Mouse (Mus musculus): ENCODE data around the gene Cenph.
"Not testable (repeated sequence)": the region's sequence is repeated elsewhere in the genome, so short reads cannot be mapped to it uniquely, and the experiment has no call there.

The Cenph gene

DNA sequence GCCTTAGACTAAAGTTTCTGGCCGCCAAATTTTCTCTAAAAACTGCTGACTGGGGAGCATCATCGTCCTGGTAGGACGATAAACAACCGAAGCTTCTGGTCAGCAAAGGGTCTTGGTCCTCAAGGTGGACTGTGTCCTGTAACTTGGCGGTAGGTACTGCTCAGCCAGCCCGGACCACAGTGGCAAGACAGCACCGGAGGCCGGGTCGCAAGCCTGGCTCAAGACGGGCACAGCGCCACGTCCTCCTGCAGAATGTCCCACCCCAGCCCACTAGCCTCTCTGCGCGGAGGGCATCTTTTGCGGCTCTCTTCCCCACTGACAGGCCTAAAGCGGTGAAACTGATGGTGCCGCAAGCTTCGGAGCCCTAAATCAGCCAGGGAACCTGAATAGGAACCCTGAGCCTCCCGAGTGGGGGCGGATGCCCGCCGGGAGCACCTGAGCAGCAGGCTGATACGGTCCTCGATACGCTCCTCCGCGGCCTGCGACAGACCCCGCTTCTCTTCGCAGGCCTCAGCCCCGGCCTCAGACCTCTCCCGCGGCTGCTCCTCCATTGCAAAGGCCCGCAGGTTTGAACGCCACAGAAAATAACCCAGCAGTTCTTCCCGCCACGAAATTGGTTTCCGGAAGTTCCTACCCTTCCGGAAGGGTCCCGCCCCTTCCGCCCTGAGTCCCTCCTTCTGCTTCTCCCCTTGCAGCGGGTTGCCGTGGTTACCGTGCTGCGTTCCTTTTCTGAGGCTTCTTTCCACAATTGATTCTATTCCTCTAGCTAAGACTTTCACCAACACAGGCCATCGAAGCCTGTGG lies at the start of gene Cenph:
Gene Cenph, minus strand, starts transcription at position 648 of the 804 bp plus-strand sequence.
- in situ Hi-C loops (cut with MboI), result no loop called here

DNA sequence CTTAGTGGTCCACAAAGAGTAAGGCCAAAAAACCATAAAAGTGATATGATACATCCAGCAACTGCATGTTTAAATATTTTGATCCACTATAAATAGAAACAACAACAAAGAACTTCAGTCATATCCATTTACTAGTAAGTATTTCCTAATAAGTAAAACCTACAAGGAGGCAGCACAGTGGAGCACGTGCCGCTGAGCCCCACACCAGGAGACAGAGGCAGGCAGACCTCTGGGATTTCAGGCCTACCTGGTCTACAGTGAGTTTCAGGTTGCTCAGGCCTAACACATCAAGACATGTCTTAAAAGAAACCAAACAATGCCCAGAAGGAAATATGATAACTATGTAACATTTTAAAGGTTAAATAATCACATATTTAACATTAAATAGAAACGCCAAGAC lies 49.2 kb upstream of the Cenph start:
- in situ Hi-C loops (cut with MboI), result no loop called here

DNA sequence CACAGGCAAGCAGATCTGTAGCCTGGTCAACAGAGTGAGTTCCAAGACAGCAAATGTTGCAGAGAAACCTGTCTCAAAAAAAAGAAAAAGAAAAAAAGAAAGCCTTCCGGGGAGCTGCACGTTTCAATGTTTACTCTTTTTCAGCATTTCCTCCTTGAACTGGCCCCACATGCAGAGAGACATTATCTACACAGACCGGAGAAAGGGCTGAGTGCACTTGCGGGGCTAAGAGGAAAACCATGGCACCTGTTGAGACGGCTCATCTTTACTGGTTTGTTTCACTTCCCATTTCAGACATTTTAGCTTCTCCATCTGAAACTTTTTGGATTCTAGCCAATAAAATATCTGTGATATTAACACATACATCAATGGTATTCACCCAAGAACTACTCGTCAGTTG lies 48.6 kb upstream of the Cenph start:
- in situ Hi-C loops (cut with MboI), result no loop called here

DNA sequence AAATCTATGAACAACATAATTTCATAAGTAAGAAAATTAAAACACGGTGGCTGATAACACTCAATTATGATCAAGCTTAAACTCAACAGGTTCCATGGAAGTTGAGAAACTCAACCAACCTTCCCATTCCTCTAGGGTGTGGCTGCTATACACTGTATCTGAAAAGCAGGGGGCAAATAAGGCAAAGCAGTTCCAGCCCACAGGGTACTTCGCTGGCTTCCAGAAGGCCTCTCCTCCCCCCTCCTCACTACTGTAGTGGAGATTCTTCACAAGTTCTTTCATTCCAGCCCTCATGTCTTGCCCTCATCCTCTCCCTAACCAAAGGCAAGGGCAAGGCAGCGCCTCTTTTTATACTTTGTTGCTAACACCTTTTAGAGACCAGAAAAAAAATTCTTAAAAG lies 48.2 kb upstream of the Cenph start:
- in situ Hi-C loops (cut with MboI), result no loop called here

DNA sequence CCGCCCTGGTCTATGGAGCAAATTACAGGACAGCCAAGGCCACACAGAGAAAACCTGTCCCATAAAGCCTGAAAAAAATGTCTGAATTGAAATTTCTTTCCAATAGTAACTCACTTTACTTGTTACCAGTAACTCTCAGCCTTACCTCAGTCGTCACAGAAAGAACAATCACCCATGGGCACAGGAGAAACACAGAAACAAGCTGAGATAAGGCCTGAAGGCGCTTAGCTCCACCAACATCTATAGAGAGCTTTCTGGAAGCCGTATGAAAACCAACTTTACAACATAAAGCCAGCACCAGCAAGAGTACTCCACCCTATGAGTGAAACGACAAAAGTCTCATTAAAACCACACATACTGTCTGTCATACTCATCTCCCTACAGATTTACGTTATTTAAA lies 38.8 kb upstream of the Cenph start:
- in situ Hi-C loops (cut with MboI), result no loop called here

DNA sequence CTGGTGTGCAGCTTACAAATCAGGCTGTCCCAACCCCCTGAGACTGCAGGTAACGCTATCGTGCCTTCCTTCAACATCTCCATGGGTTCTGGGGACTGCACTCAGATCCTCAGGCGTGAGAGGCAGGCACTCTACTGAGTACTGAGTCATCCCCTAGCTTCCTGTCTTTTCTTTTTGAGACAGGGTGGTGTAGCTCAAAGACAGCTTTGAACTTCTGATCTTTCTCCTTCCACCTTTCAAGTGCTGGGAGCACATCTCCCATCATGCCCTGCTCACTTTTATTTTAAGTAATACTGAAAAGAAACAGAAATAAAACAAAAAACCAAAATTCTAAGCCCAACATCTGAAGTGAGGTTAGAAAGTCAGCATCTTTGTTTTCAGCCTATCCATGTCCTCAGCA lies 30.1 kb upstream of the Cenph start:
- in situ Hi-C loops (cut with MboI), result no loop called here

DNA sequence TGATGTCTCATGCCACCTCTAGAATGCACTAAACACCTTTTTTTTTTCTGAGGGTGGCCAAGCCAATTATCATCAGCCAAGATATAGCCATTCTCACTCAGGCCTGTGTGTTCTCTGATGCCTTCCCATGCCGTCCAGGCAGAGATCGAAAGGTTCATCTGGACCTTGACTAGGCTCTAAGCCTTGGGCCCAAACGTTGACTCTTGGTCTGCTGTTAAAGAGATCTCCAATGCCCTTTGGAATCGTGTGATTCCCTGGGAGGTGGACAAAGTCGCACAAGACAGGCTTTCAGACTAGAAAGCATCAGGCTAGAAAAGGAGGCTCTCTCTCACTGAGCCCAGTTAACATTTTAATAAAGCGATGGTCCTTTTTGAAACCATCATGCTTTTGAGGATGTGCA lies 21.5 kb upstream of the Cenph start:
- in situ Hi-C loops (cut with MboI), result no loop called here

DNA sequence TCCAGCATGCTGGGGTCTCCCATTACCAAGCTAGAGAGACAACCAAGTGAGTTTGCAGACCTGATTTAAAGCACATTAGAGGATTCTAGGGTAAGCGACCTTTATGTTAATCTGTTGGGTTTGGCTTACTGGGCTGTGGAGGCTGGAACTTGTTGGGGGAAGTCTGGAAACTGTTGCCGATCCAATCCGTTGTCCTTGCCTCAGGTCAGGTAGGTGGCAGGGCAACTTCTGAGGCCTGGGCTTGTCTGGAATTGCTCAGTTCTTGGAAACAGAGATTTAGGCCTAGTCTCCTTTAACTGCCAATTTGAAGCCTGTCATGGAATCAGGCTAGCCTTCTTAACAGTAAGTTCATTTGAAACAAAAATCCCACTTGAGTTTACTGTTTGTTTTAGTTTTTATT lies 13.4 kb upstream of the Cenph start:
- in situ Hi-C loops (cut with MboI), result no loop called here

DNA sequence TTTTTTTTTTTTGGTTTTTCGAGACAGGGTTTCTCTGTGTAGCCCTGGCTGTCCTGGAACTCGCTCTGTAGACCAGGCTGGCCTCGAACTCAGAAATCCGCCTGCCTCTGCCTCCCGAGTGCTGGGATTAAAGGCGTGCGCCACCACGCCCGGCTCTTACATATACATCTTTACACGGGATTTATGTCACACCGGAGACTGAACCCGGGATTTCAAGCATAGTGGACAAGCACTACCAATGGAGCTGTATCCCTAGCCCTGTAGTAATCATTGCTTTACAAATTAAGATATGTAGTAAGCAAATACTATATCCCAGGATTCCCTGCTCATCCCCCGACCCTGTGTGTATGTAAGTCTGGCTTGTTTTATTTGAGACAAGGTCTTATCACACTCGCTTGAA lies 12.4 kb upstream of the Cenph start:
- in situ Hi-C loops (cut with MboI), result not testable (repeated sequence)

DNA sequence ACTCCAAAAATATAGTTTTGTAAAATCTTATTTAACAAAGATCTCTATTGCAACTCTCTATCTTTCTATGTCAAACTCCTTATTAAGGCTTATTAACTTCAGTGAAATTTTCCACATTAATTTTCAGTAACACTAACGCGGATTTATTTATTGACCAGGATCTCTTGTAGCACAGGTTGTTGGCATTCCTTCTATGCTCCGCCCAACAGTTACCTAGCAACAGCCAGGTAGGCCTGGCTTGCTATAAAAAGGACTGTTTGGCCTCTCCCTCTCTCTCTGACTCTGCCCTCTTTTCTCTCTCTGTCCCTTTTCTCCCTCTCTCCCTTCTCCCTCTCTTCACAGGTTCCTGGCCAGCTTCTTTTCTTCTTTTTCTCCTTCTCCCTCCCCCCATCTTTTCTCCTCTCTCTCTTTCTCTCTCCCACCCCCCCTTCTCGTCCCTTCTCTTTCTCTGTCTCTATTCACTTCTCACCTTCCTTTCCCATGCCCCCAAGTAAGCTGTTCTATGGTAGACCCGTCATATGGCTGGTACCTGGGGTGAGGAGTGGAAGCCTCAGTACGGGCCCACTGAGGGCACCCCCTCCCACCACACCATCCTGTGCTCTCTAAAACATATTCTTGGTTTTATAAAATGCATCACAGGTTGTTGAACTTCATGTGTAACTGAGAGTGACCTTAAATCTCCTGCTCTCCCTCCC lies 11.8 kb upstream of the Cenph start:
- in situ Hi-C loops (cut with MboI), result no loop called here

DNA sequence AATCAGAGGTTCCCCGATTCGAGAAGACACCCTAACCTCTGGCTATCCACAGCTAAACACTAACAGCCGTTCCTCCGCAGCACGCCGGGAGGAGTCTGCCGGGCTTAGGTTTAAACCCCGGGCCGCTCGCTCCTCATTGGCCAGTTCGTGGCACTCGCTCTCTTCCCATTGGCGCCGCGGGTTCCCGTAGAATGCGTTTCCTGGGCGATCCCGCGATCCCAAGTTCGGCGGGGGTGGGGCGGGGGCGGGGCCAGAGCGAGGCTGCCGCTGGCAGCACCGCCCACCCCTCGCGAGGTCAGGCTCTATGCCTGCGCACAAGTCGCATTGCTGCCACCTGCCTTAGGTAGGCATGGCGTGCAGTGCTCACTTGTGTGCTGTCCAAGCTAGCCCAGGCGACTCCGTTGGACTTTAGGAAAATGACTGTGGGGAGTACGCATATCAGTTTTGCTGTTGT lies 10.7 kb upstream of the Cenph start, which contains the start of gene Ccnb1:
Gene Ccnb1, minus strand, starts transcription at position 157 of the 454 bp plus-strand sequence.
- in situ Hi-C loops (cut with MboI), result no loop called here

DNA sequence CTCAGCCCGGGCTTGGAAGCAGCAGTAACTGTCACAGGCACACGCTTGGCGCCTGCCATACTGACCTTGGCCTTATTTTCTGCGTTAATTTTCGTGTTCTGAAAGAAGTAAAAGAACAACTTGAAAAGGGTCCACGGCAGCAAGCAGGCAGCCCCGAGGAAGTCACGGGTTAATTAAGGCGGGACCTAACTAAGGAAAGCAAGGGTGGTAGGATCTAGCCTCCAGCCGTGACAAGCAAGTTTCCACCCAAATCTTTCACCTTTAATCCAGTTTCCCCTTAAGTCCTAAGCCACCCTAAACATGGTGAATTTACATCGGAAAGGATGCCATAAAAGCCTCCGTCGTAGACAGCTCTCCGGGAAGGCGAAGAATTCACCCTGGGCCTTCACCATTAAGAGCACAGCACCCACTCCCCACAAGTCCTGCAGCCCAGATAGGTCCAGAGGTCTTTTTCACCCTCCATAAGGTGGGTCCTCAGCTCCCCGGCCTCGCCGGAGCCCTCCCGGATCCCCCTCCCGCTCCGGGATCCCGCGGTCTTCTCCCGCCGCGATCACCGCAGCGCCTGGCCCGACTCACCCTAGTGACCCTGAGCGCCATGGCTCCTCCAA lies 10.2 kb upstream of the Cenph start:
- in situ Hi-C loops (cut with MboI), result no loop called here

DNA sequence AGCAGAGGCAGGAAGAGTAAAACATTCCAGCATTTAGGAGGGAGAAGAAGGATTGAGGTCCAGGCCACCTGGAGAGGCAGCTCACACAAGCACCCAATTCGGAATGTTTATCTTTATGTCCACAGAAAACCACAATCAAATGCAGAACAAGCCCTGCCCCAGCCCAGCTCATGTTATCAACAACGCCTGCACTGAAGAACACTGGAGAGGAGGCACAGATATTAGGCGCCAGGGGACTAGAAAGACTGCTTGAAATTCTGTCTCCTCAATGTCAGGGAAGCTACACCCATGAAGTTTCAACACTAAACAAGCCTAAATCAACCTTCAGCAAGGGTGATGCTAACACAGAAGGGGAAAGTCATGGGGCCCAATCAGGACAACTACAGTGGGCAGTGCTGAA lies 1.8 kb upstream of the Cenph start:
- in situ Hi-C loops (cut with MboI), result no loop called here

DNA sequence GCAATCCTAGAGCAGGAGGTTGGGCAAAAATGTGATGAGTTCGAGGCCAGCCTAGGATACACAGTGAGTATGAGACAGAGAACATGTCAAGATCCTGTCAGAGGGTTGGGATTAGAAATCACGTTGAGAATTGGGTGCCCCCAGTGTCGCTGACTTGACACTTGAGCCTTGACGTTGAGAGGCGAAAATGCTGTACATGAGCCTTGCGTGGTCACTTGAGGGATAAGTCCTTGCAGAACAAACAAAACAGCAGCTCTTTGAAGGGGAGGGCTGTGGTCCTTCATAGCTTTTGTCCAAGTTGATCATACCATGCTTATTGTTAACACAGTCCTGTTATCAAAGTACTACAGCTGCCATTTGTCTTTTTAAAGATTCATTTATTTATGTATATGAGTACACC lies 1.0 kb upstream of the Cenph start:
- in situ Hi-C loops (cut with MboI), result no loop called here

DNA sequence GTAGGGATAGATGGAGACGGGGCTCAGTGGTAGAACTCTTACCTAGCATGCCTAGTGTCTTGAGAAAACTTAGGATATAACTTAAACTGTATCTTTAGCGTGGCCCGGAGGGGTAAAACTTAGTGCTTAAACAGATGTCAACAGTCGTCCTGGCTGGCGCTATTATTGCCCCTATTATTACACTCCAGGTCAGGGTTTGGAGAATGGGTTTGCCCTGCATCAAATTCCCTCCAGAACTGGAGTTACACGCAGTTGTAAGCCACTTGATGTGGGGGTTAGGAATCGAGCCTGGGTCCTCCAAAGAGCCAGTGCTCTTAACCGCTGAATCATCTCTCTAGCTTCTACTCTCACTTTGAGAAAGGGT lies 339 bp upstream of the Cenph start:
- in situ Hi-C loops (cut with MboI), result no loop called here

DNA sequence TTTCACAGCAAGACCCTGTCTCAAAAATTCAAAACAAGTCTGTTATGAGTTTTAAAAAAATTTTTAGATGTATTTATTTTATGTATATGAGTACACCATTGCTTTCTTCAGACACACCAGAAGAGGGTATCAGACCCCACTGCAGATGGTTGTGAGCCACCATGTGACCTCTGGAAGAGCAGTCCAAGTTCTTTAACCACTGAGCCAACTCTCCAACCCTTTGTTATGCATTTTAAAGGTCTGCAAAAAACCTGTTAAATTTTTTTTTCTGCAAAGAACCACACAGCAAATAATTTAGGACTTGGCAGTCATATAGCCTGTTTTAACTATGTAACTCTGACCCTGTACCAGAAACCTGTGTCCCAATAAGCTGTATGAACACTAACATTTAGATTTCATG lies 995 bp downstream of the Cenph start:
- in situ Hi-C loops (cut with MboI), result no loop called here

DNA sequence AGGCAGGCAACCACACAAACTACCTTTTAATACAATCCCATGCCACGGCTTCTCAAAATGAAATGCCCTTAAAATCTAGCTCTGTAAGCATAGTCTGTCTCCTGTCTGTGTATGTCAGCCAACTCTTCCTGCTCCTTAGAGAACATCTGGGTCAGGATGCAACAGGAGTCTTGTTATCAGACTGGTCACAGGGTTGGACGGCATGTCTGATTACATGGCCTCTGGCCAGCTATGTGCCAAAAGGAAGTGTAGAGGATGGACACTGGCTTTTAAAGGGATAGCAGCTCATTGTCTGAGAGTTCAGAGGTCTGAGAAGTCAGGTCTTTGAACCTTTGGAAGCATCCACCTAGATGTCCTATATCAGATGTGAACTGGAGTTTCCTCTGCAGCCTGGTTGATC lies 20.4 kb downstream of the Cenph start:
- in situ Hi-C loops (cut with MboI), result no loop called here

DNA sequence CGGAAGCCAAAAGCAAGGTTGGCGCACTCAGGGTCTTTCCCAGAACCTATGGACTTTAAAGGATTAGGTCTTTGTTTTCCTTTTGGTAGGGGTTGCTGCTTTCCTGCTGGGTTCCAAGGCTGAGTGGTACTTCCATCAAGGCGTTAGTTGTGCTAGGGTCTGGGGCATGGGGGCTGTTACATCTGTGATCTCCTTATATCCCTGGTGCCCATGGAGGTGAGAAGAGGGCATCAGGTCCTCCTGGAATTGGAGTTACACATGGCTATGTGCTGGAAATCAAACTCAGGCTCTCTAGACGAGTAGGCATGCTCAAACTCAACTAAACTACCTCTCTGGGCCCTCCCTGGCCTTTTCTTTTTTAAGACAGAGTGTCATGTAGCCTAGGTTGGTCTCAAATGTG lies 21.5 kb downstream of the Cenph start:
- in situ Hi-C loops (cut with MboI), result no loop called here

DNA sequence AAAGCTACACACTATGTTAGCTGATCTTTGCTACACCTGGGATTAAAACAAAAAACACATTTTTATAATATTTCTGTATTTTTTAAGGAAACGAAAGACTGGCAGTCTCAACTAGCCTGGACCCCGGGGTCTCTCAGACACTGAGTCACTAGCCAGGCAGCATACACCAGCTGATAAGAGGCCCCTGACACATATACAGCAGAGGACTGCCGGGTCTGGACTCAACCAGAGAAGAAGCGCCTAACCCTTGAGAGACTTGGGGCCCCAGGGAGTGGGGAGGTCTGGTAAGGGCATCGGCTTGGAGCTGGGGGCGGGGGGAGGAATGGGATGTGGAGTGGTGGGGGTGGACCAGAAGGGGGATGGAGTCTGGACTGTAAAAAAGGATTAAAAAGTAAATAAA lies 22.7 kb downstream of the Cenph start:
- in situ Hi-C loops (cut with MboI), result no loop called here

DNA sequence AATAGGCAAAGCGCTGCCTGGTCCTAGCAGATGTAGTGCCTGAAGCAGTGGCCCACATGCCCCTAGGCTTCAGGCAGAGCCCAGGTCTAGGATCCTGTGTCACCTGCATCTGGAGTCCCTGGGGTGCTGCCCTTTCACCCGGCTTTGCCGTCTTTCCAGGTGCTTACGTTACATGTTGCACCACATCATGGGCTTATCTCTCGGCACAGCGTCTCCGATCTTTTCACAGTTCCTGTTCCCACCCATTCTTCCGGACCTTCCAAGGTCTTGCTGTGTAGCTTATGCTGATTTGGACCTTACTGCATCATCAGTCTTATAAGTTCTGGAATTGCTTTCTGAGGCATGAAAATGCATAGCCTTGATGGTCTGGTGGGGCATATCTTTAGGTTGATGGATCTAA lies 23.2 kb downstream of the Cenph start:
- in situ Hi-C loops (cut with MboI), result no loop called here

DNA sequence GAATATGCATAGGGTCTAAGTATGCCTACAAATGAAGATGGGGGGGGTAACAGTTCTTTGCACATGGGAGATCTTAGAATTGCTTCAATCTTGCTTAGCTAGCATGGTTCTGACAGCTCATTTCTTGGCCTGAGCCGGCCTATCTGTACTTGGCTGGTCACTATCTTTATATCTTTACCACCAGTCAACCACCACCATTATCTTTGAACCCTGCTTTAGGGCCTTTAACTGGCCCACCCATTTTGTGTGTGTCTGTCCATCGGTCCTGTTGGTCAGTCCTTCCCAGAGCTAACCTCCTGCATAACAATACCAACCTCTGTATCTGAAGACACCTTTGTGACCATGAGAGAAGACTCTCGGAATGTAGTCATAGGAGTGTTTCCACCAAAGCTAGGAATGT lies 24.3 kb downstream of the Cenph start:
- in situ Hi-C loops (cut with MboI), result no loop called here

DNA sequence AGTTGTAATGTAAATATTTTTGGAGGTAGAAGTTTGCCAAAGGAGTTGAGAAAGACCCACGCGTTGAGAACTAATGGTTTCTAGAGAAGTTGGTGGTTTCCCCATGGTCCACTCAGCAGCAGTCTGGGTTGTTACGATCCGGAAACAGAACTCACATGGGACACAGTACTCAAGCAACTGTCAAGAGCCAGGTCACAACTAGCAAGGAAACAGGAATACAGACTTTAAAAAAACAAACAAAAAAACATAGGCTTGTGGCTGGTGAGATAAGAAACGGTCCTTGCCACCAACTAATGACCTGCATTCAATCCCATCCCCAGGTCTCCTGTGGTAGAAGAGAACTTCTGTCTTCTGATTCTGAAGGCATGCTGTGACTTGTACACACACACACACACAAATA lies 24.9 kb downstream of the Cenph start:
- in situ Hi-C loops (cut with MboI), result no loop called here

DNA sequence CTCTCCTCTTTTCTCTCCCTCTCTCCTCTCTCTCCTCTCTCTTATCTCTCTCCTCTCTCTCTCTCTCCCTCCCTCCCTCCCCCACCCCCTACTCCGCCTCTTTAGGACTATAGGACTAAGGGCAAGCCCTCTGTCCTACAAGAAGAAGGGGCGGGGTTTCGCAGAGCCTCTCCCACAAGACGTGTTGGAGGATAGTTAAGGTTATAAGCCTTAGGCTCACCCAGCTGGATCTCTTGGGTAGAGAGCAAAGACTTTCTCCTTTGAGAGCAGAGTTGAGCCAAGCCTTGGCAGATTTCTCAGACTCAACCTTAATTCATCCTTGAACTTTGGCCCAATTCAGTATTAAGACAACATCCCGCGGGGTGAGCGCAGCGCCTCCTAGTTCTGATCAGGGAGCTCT lies 27.1 kb downstream of the Cenph start:
- in situ Hi-C loops (cut with MboI), result no loop called here

Data from mature B cell (primary cell).